ENCODE assay signal across 8 mouse cellular contexts in genomic region chr10:72655017-72655509, GRCm38 (mm10). TPM values are rescaled to one million over a fixed set of nuclear protein-coding genes. Genes with fewer than 3 reads are reported as not detected.
DNase-seq lines count a peak whose midpoint lies in the region; ATAC-seq and TF ChIP-seq lines count a peak whose summit lies in the region.

No protein-coding gene starts in this region.

- H3K36me3 ChIP-seq in embryonic facial prominence, embryonic 13.5 days, result peaks cover 37% of the 10 kb centered on the region
- peaks cover 25% of the 10 kb centered on the region for H3K36me3 ChIP-seq in stomach, embryonic 14.5 days (ENCODE audit: control insufficient read depth, insufficient read depth, low read length)

- H3K4me2 ChIP-seq in embryonic facial prominence, embryonic 13.5 days, result peak overlapping the region; percentile 77
- peak overlapping the region; percentile 78 for H3K4me2 ChIP-seq in stomach, embryonic 14.5 days (replicated peaks; ENCODE audit: low read depth, low read length)

- peak; percentile 73 for ATAC-seq in embryonic facial prominence, embryonic 13.5 days (ENCODE audit: insufficient number of reproducible peaks, insufficient read depth, low FRiP score, low TSS enrichment, low read depth)
- ATAC-seq in megakaryocyte-erythroid progenitor cell, adult 5-6 weeks (replicated peaks; ENCODE audit: low FRiP score, low TSS enrichment, poor library complexity, severe bottlenecking), result peak; percentile 81
- ATAC-seq in stomach, embryonic 14.5 days (ENCODE audit: insufficient number of reproducible peaks, insufficient read depth, low FRiP score, low read depth), result peak; percentile 63

- H3K4me3 ChIP-seq in gastrocnemius, adult 2 months, result peak overlapping the region; percentile 83
- H3K4me3 ChIP-seq in embryonic facial prominence, embryonic 13.5 days, result peak overlapping the region; percentile 76
- peak overlapping the region; percentile 87 for H3K4me3 ChIP-seq in stomach, embryonic 14.5 days (ENCODE audit: low read depth, low read length)

- peak overlapping the region; percentile 86 for H3K9ac ChIP-seq in embryonic facial prominence, embryonic 13.5 days
- peak overlapping the region; percentile 71 for H3K9ac ChIP-seq in stomach, embryonic 14.5 days (replicated peaks; ENCODE audit: low read depth, low read length)

- H3K4me1 ChIP-seq in embryonic facial prominence, embryonic 13.5 days, result peaks cover 9% of the 10 kb centered on the region
- H3K4me1 ChIP-seq in stomach, embryonic 14.5 days (ENCODE audit: control insufficient read depth, insufficient read depth, low read length), result peaks cover 10% of the 10 kb centered on the region; the same call in 1 of the 2 replicates

- WGBS in embryonic facial prominence, embryonic 13.5 days, result 1% methylated on average over 15 of the region's 15 CpGs
- WGBS in stomach, embryonic 14.5 days, result 2% methylated on average over 15 of the region's 15 CpGs

- H3K27me3 ChIP-seq in embryonic facial prominence, embryonic 13.5 days, result no peaks in the 10 kb centered on the region
- no peaks in the 10 kb centered on the region for H3K27me3 ChIP-seq in stomach, embryonic 14.5 days (ENCODE audit: control insufficient read depth, insufficient read depth, low read length)

- no peak for DNase-seq in gastrocnemius, adult 2 months
- DNase-seq in gastrocnemius, postnatal 36 days, result no peak
- DNase-seq in T-cell, adult 2 months (ENCODE audit: low spot score), result peak; percentile 59
- peak; percentile 36 for DNase-seq in heart, postnatal 4 days
- DNase-seq in left cerebral cortex, postnatal 10 days (ENCODE audit: extremely low spot score in 1 of 2, low spot score in 2 of 2), result peak; percentile 39 to 50

- intact Hi-C loops in gastrocnemius, adult 2 months (cut with DNase I), result no loop called here
- intact Hi-C loops in gastrocnemius, postnatal 36 days (cut with DNase I), result no loop called here
- intact Hi-C loops in left cerebral cortex, postnatal 10 days (cut with DNase I), result loop anchor here (10.0 kb wide), 2 partner anchors 440 to 1180 kb away; partner anchors contain the start of gene Pcdh15

- no peaks in the 10 kb centered on the region for H3K9me3 ChIP-seq in embryonic facial prominence, embryonic 13.5 days
- no peaks in the 10 kb centered on the region for H3K9me3 ChIP-seq in stomach, embryonic 14.5 days (ENCODE audit: control insufficient read depth, low read depth, low read length)

- peak overlapping the region; percentile 94 for H3K27ac ChIP-seq in gastrocnemius, adult 2 months
- H3K27ac ChIP-seq in embryonic facial prominence, embryonic 13.5 days, result peak overlapping the region; percentile 90
- peak overlapping the region; percentile 90 for H3K27ac ChIP-seq in stomach, embryonic 14.5 days (ENCODE audit: low read length)

- TF ChIP-seq CTCF in gastrocnemius, adult 2 months (IDR thresholded peaks at IDR 0.05), result no peak

RNA-seq across cellular contexts. Expression of gene Zwint, which starts 0.4 kb away (rescaled TPM):
- 10 to 100 TPM; 32.4 to 35.5 TPM for total RNA-seq in gastrocnemius, adult 2 months (2021)
- total RNA-seq in gastrocnemius, postnatal 36 days (2021), result 10 to 100 TPM; 27.2 to 29.7 TPM
- 225 and 232 TPM in 2 replicates for polyA plus RNA-seq in embryonic facial prominence, embryonic 13.5 days (2015; fragmentation: Nextera tagmentation; extraction: Ambion mirVana)
- 100 to 1,000 TPM in 1 of 2 experiments, 10 to 100 TPM in 1; 92.7 to 103 TPM for total RNA-seq in heart, postnatal 4 days (2021)
- total RNA-seq in left cerebral cortex, postnatal 10 days (2021), result 100 to 1,000 TPM; 760 to 788 TPM
- 134 and 150 TPM in 2 replicates for total RNA-seq in megakaryocyte-erythroid progenitor cell, adult 5-6 weeks (2014; fragmentation: Nextera tagmentation)
- 265 TPM in 2 replicates for total RNA-seq in megakaryocyte-erythroid progenitor cell, adult 5-6 weeks (2017)
- polyA plus RNA-seq in stomach, embryonic 14.5 days (2014; fragmentation: Nextera tagmentation; extraction: Ambion mirVana), result 253 and 254 TPM in 2 replicates

Comparison
In these comparisons a context has a peak if more than half of its experiments do, and no peak if none do; other contexts are left out.
1. DNase-seq: peak in T-cell, adult 2 months (single experiment), heart, postnatal 4 days (single experiment) and left cerebral cortex, postnatal 10 days (2 of 2); none in gastrocnemius, adult 2 months (single experiment) and gastrocnemius, postnatal 36 days (0 of 2).
2. Peak in every context shown above with its lines, with median percentiles within 50 percentile points of each other: H3K27ac ChIP-seq, H3K4me3 ChIP-seq and ATAC-seq.